Mouse (Mus musculus): Measurements from ENCODE around the gene Mrps2. TPM values are rescaled to one million over a fixed set of nuclear protein-coding genes. Genes with fewer than 3 reads are reported as not detected.

Gene Mrps2
- total RNA-seq, 1 experiment from 2014 or later = 73.7 TPM

DNA sequence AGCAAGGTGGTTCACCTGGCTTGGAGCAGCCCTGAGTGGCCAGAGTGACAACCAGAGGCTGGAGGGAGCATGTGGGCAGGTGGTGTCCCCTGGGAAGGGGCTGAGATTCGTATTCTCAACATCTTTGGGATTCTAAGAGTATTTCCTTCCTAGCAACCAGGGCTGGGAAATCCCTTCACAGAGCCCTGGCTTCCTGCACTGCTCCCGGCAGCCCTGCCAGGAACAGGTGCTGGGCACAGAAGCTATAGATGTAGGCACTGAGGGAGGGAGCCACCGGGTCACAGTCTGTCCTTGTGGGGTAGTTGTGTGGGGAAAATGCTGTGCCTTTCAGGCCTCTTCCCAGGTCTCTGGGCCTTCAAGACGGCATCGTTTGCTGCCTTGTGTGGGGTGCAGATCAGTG lies 52.7 kb downstream of the Mrps2 start:
- DNase-seq = no peak

Other genes with a start within 250 kb of the Mrps2 start
- 5.4 and 5.9 TPM in 2 replicates for gene Ppp1r26, start 21.3 kb upstream of the Mrps2 start, total RNA-seq (2021)
- gene 1700007K13Rik, start 1.7 kb upstream of the Mrps2 start, total RNA-seq (2021) = 0.93 TPM in 1 of 2 replicates, not detected in the other
- gene Gbgt1, start 28.8 kb downstream of the Mrps2 start, total RNA-seq (2021) = 3.3 and 5.1 TPM in 2 replicates
- 1.1 and 3.2 TPM in 2 replicates for gene Gm10134, start 38.0 kb downstream of the Mrps2 start, total RNA-seq (2021)
- 27.0 and 35.9 TPM in 2 replicates for gene Ralgds, start 45.1 kb downstream of the Mrps2 start, total RNA-seq (2021)
- 0.15 TPM in 1 of 2 replicates, not detected in the other for gene Cel, start 95.3 kb downstream of the Mrps2 start, total RNA-seq (2021)
- gene Gtf3c5, start 115.7 kb downstream of the Mrps2 start, total RNA-seq (2021) = 18.7 and 18.9 TPM in 2 replicates
- gene Gfi1b, start 153.9 kb downstream of the Mrps2 start, total RNA-seq (2021) = 2.1 TPM in 1 of 2 replicates, not detected in the other
- 16.5 and 19.3 TPM in 2 replicates for gene Tsc1, start 173.2 kb downstream of the Mrps2 start, total RNA-seq (2021)
- 0.93 TPM in 1 of 2 replicates, not detected in the other for gene Spaca9, start 231.7 kb downstream of the Mrps2 start, total RNA-seq (2021)
- gene Ak8, start 232.1 kb downstream of the Mrps2 start, total RNA-seq (2021) = not detected in 2 replicates

All from adrenal gland, postnatal 14 days (tissue).